Mouse (Mus musculus) heart, postnatal 0 days (tissue): ENCODE measurements around the gene Ripk3. TPM values are rescaled to one million over a fixed set of nuclear protein-coding genes. Genes with fewer than 3 reads are reported as not detected.

Source experiments
- ATAC-seq: fragments of 200-750 bp; cut with Nextera tagmentation; 2 replicates; pipeline ENCODE4 v1.8.0; 2017; ENCODE audit warnings: low read depth, moderate number of reproducible peaks, moderate library complexity; ENCODE audit not compliant: insufficient read depth
- DNase-seq: peaks from one replicate; pipeline ENCODE4 v3.0.0-alpha.2; 2016; ENCODE audit warnings: low spot score
- H3K27ac ChIP-seq: fragments of 300-500 bp; sonication (generic); 2 replicates; pipeline ENCODE4 v1.5.1; 2014; ENCODE audit warnings: low read depth, mild to moderate bottlenecking
- H3K27me3 ChIP-seq: fragments of 300-500 bp; sonication (generic); 2 replicates; pipeline ENCODE4 v1.6.1; 2014; ENCODE audit warnings: low read length, mixed read lengths; ENCODE audit not compliant: control insufficient read depth, insufficient read depth
- H3K36me3 ChIP-seq: fragments of 300-500 bp; sonication (generic); replicated peaks from 2 replicates; pipeline ENCODE4 v1.6.1; 2014; ENCODE audit warnings: low read length, mixed read lengths; ENCODE audit not compliant: control insufficient read depth, insufficient read depth
- H3K4me1 ChIP-seq: fragments of 300-500 bp; sonication (generic); 2 replicates; pipeline ENCODE4 v1.6.1; 2014; ENCODE audit warnings: antibody characterized with exemption; ENCODE audit not compliant: control insufficient read depth, insufficient read depth
- H3K4me2 ChIP-seq: fragments of 300-500 bp; sonication (generic); 2 replicates; pipeline ENCODE4 v1.6.1; 2014; ENCODE audit warnings: low read depth, mild to moderate bottlenecking, low read length, moderate library complexity
- H3K4me3 ChIP-seq: fragments of 300-500 bp; sonication (generic); 2 replicates; pipeline ENCODE4 v1.5.1; 2014; ENCODE audit warnings: low read depth, low read length
- H3K9ac ChIP-seq: fragments of 300-500 bp; sonication (generic); replicated peaks from 2 replicates; pipeline ENCODE4 v1.6.1; 2014; ENCODE audit warnings: low read depth, low read length, mixed read lengths
- H3K9me3 ChIP-seq: fragments of 300-500 bp; sonication (generic); replicated peaks from 2 replicates; pipeline ENCODE4 v1.6.1; 2016; ENCODE audit warnings: low read length; ENCODE audit not compliant: control insufficient read depth
- CTCF ChIP-seq: IDR thresholded peaks from 2 replicates; pipeline ENCODE4 v1.5.1; 2016; ENCODE audit warnings: antibody characterized with exemption, control low read depth, low read depth
- EP300 ChIP-seq: IDR thresholded peaks from 2 replicates; pipeline ENCODE4 v1.6.1; 2016; ENCODE audit warnings: antibody characterized with exemption, low read depth
- WGBS: fragments of 180-500 bp; shearing (Covaris S2); extraction: QIAGEN DNeasy Blood & Tissue Kit; methylation state at CpG from one replicate; pipeline ENCODE4 v1.1.7; 2014; 5-methylcytosine and 5-hydroxymethylcytosine counted together
- polyA plus RNA-seq: library from polyadenylated mRNA; unstranded; fragments of >200 nt; fragmentation: Nextera tagmentation; extraction: Ambion mirVana; gene quantifications from 2 replicates; pipeline ENCODE4 v1.2.1, GENCODE M21; 2015
- total RNA-seq: library from RNA; depleted of rRNA; stranded (reverse); fragments of >200 nt; gene quantifications from 2 replicates; pipeline ENCODE4 v1.2.3, GENCODE M21; 2014; ENCODE audit warnings: low replicate concordance

The Ripk3 gene
- total and polyA plus RNA-seq, 2 experiments from 2014 or later: 8.5 to 9.3 TPM

- Histone ChIP-seq H3K27me3 (peaks cover 13% of the 10 kb centered on the region), H3K9me3 (no peaks in the 10 kb centered on the region), H3K4me3 (no peak overlapping the region), H3K36me3 (no peaks in the 10 kb centered on the region), H3K9ac (no peak overlapping the region), H3K4me1 (peaks cover 9% of the 10 kb centered on the region; the same call in 1 of the 2 replicates), H3K27ac (no peak overlapping the region), H3K4me2 (no peak overlapping the region)
- no peak for TF ChIP-seq EP300
- no peak for TF ChIP-seq CTCF
- ATAC-seq: no peak
- 89% methylated on average over 16 of the region's 16 CpGs for WGBS
- DNase-seq: no peak
Measured at GRCm38 (mm10) chr14:55829854-55830253, 41.2 kb upstream of the Ripk3 start.

GRCm38 (mm10) chr14:55828716-55829263 is 40.1 kb upstream of the Ripk3 start:
- ATAC-seq: no peak
- peak; percentile 10 for DNase-seq
- Histone ChIP-seq H3K36me3 (no peaks in the 10 kb centered on the region), H3K9me3 (no peaks in the 10 kb centered on the region), H3K27me3 (peaks cover 16% of the 10 kb centered on the region), H3K4me3 (no peak overlapping the region), H3K27ac (0 out of 2 replicates have a peak overlapping the region, but pooled peaks have one; percentile 18), H3K9ac (no peak overlapping the region), H3K4me1 (peaks cover 13% of the 10 kb centered on the region; the same call in 1 of the 2 replicates), H3K4me2 (no peak overlapping the region)
- TF ChIP-seq CTCF (no peak), EP300 (no peak; the same call in 1 of the 2 replicates)
- 42% methylated on average over 3 of the region's 3 CpGs for WGBS

GRCm38 (mm10) chr14:55826551-55827340 is 38.1 kb upstream of the Ripk3 start:
- H3K27ac ChIP-seq: no peak overlapping the region
- H3K36me3 ChIP-seq: no peaks in the 10 kb centered on the region
- ATAC-seq: no peak
- peak overlapping the region; percentile 94 for H3K4me2 ChIP-seq
- DNase-seq: no peak
- H3K9me3 ChIP-seq: no peaks in the 10 kb centered on the region
- TF ChIP-seq CTCF (no peak), EP300 (no peak)
- H3K4me3 ChIP-seq: peak overlapping the region; percentile 70
- H3K27me3 ChIP-seq: peaks cover 16% of the 10 kb centered on the region
- peak overlapping the region; percentile 34; the same call in 1 of the 2 replicates for H3K9ac ChIP-seq
- WGBS: 40% methylated on average over 38 of the region's 41 CpGs
- H3K4me1 ChIP-seq: peaks cover 17% of the 10 kb centered on the region; the same call in 1 of the 2 replicates

GRCm38 (mm10) chr14:55826142-55826541 is 37.5 kb upstream of the Ripk3 start:
- ATAC-seq: no peak
- Histone ChIP-seq H3K27ac (no peak overlapping the region), H3K27me3 (peaks cover 16% of the 10 kb centered on the region), H3K9ac (peak overlapping the region; percentile 34; the same call in 1 of the 2 replicates), H3K9me3 (no peaks in the 10 kb centered on the region), H3K36me3 (no peaks in the 10 kb centered on the region), H3K4me2 (peak overlapping the region; percentile 94), H3K4me1 (peaks cover 17% of the 10 kb centered on the region; the same call in 1 of the 2 replicates), H3K4me3 (peak overlapping the region; percentile 70)
- TF ChIP-seq CTCF: no peak
- TF ChIP-seq EP300: no peak
- 8% methylated on average over 15 of the region's 15 CpGs for WGBS
- no peak for DNase-seq

GRCm38 (mm10) chr14:55825216-55826051 is 36.8 kb upstream of the Ripk3 start:
- H3K27me3 ChIP-seq: peaks cover 16% of the 10 kb centered on the region
- 2% methylated on average over 21 of the region's 37 CpGs for WGBS

More at GRCm38 (mm10) chr14:55825216-55826051, 36.8 kb upstream of the Ripk3 start:
- Histone ChIP-seq H3K9ac (peak overlapping the region; percentile 49), H3K27ac (peak overlapping the region; percentile 77), H3K4me3 (peak overlapping the region; percentile 70), H3K4me1 (peaks cover 17% of the 10 kb centered on the region; the same call in 1 of the 2 replicates), H3K4me2 (peak overlapping the region; percentile 94), H3K36me3 (no peaks in the 10 kb centered on the region), H3K9me3 (no peaks in the 10 kb centered on the region)
- peak; percentile 6; the same call in 1 of the 2 replicates for TF ChIP-seq CTCF
- no peak for TF ChIP-seq EP300
- ATAC-seq: no peak
- DNase-seq: no peak
